Mouse (Mus musculus): ENCODE measurements around the gene Abca17. TPM values are rescaled to one million over a fixed set of nuclear protein-coding genes. Genes with fewer than 3 reads are reported as not detected.
A peak's percentile ranks its signal among the peaks of the same experiment; 100 is the strongest.

The Abca17 gene
- polyA plus RNA-seq, 1 experiment from 2014 or later = not detected

GRCm38 (mm10) chr17:24260516-24260915 is 90.4 kb downstream of the Abca17 start:
- H3K4me1 ChIP-seq = no peaks in the 10 kb centered on the region
- no peak overlapping the region for H3K4me3 ChIP-seq
- ATAC-seq (ENCODE audit: insufficient number of reproducible peaks, low FRiP score, low TSS enrichment, low read depth) = no peak
- 27% methylated on average over 4 of the region's 4 CpGs for WGBS
- H3K4me2 ChIP-seq = no peak overlapping the region
- H3K36me3 ChIP-seq = no peaks in the 10 kb centered on the region
- H3K27me3 ChIP-seq = no peaks in the 10 kb centered on the region
- H3K27ac ChIP-seq = no peak overlapping the region
- no peak overlapping the region for H3K9ac ChIP-seq
- no peaks in the 10 kb centered on the region for H3K9me3 ChIP-seq

- H3K4me3 ChIP-seq = no peak overlapping the region
- no peak overlapping the region for H3K27ac ChIP-seq
- H3K9me3 ChIP-seq = no peaks in the 10 kb centered on the region
- no peak overlapping the region for H3K9ac ChIP-seq
- 52% methylated on average over 5 of the region's 5 CpGs for WGBS
- ATAC-seq (ENCODE audit: insufficient number of reproducible peaks, low FRiP score, low TSS enrichment, low read depth) = no peak
- no peak overlapping the region for H3K4me2 ChIP-seq
- H3K27me3 ChIP-seq = no peaks in the 10 kb centered on the region
- no peaks in the 10 kb centered on the region for H3K36me3 ChIP-seq
- no peaks in the 10 kb centered on the region for H3K4me1 ChIP-seq
Measured at GRCm38 (mm10) chr17:24259702-24260101, 91.2 kb downstream of the Abca17 start.

GRCm38 (mm10) chr17:24258981-24259380 is 91.9 kb downstream of the Abca17 start:
- H3K4me2 ChIP-seq = no peak overlapping the region
- no peak overlapping the region for H3K27ac ChIP-seq
- H3K36me3 ChIP-seq = no peaks in the 10 kb centered on the region
- H3K4me1 ChIP-seq = no peaks in the 10 kb centered on the region
- no peak overlapping the region for H3K4me3 ChIP-seq
- no peaks in the 10 kb centered on the region for H3K9me3 ChIP-seq
- H3K9ac ChIP-seq = no peak overlapping the region
- H3K27me3 ChIP-seq = no peaks in the 10 kb centered on the region
- WGBS = 61% methylated on average over 4 of the region's 4 CpGs
- ATAC-seq (ENCODE audit: insufficient number of reproducible peaks, low FRiP score, low TSS enrichment, low read depth) = no peak

- Histone ChIP-seq H3K36me3 (peaks cover 16% of the 10 kb centered on the region), H3K9ac (no peak overlapping the region), H3K4me3 (no peak overlapping the region), H3K9me3 (no peaks in the 10 kb centered on the region), H3K27me3 (no peaks in the 10 kb centered on the region), H3K27ac (0 out of 2 replicates have a peak overlapping the region, but pooled peaks have one; percentile 76), H3K4me1 (peaks cover 14% of the 10 kb centered on the region), H3K4me2 (no peak overlapping the region)
- no peak for ATAC-seq (ENCODE audit: insufficient number of reproducible peaks, low FRiP score, low TSS enrichment, low read depth)
- 93% methylated on average over 2 of the region's 2 CpGs for whole genome bisulfite sequencing
Measured at GRCm38 (mm10) chr17:24252329-24252728, 98.5 kb downstream of the Abca17 start.

GRCm38 (mm10) chr17:24251320-24252069 is 99.4 kb downstream of the Abca17 start, which contains the start of gene Ccnf:
Ccnf (minus strand) TSS chr17:24251484.
- ATAC-seq (ENCODE audit: insufficient number of reproducible peaks, low FRiP score, low TSS enrichment, low read depth) = peak; percentile 99

GRCm38 (mm10) chr17:24250988-24251319 is 99.9 kb downstream of the Abca17 start:
- peaks cover 27% of the 10 kb centered on the region for H3K36me3 ChIP-seq
- peak; percentile 41; the same call in 1 of the 2 replicates for ATAC-seq (ENCODE audit: insufficient number of reproducible peaks, low FRiP score, low TSS enrichment, low read depth)
- WGBS = under 1% methylated on average over 32 of the region's 32 CpGs
- peak overlapping the region; percentile 54 for H3K27ac ChIP-seq
- H3K9me3 ChIP-seq = no peaks in the 10 kb centered on the region
- H3K4me2 ChIP-seq = peak overlapping the region; percentile 70
- H3K4me1 ChIP-seq = peaks cover 14% of the 10 kb centered on the region
- peak overlapping the region; percentile 83 for H3K4me3 ChIP-seq
- peak overlapping the region; percentile 56 for H3K9ac ChIP-seq
- H3K27me3 ChIP-seq = no peaks in the 10 kb centered on the region

More at GRCm38 (mm10) chr17:24251320-24252069, 99.4 kb downstream of the Abca17 start, which contains the start of gene Ccnf:
- Histone ChIP-seq H3K9ac (peak within 1 kb of the TSS; percentile 56), H3K4me1 (peaks cover 14% of the 10 kb centered on the region), H3K36me3 (peaks cover 24% of the 10 kb centered on the region), H3K4me3 (peak within 1 kb of the TSS; percentile 83), H3K27me3 (no peaks in the 10 kb centered on the region), H3K4me2 (peak within 1 kb of the TSS; percentile 70), H3K9me3 (no peaks in the 10 kb centered on the region), H3K27ac (peak within 1 kb of the TSS; percentile 76)
- under 1% methylated on average over 48 of the region's 48 CpGs for WGBS

- ATAC-seq (ENCODE audit: insufficient number of reproducible peaks, low FRiP score, low TSS enrichment, low read depth) = no peak
- 97% methylated on average over 2 of the region's 2 CpGs for WGBS
- no peak overlapping the region for H3K4me2 ChIP-seq
Measured at GRCm38 (mm10) chr17:24248641-24249040, 102.2 kb downstream of the Abca17 start.

GRCm38 (mm10) chr17:24244061-24244460 is 106.8 kb downstream of the Abca17 start:
- ATAC-seq (ENCODE audit: insufficient number of reproducible peaks, low FRiP score, low TSS enrichment, low read depth) = no peak
- WGBS = 98% methylated on average over 8 of the region's 8 CpGs

More at GRCm38 (mm10) chr17:24248641-24249040, 102.2 kb downstream of the Abca17 start:
- Histone ChIP-seq H3K27ac (no peak overlapping the region), H3K36me3 (peaks cover 45% of the 10 kb centered on the region), H3K27me3 (no peaks in the 10 kb centered on the region), H3K4me1 (peaks cover 14% of the 10 kb centered on the region), H3K9ac (no peak overlapping the region), H3K9me3 (0 out of 2 replicates have a peak, but pooled peaks cover 6% of the 10 kb centered on the region), H3K4me3 (no peak overlapping the region)

GRCm38 (mm10) chr17:24243311-24243969 is 107.4 kb downstream of the Abca17 start:
- Histone ChIP-seq H3K4me1 (no peaks in the 10 kb centered on the region), H3K9ac (no peak overlapping the region), H3K27me3 (no peaks in the 10 kb centered on the region), H3K4me2 (no peak overlapping the region), H3K4me3 (no peak overlapping the region), H3K27ac (no peak overlapping the region), H3K9me3 (0 out of 2 replicates have a peak, but pooled peaks cover 6% of the 10 kb centered on the region), H3K36me3 (peaks cover 87% of the 10 kb centered on the region)
- no peak for ATAC-seq (ENCODE audit: insufficient number of reproducible peaks, low FRiP score, low TSS enrichment, low read depth)
- WGBS = 90% methylated on average over 4 of the region's 4 CpGs

More at GRCm38 (mm10) chr17:24244061-24244460, 106.8 kb downstream of the Abca17 start:
- no peak overlapping the region for H3K4me3 ChIP-seq
- no peaks in the 10 kb centered on the region for H3K4me1 ChIP-seq
- H3K9me3 ChIP-seq = 0 out of 2 replicates have a peak, but pooled peaks cover 6% of the 10 kb centered on the region
- no peak overlapping the region for H3K27ac ChIP-seq
- no peak overlapping the region for H3K9ac ChIP-seq
- no peaks in the 10 kb centered on the region for H3K27me3 ChIP-seq
- no peak overlapping the region for H3K4me2 ChIP-seq
- H3K36me3 ChIP-seq = peaks cover 87% of the 10 kb centered on the region

- Histone ChIP-seq H3K36me3 (peaks cover 98% of the 10 kb centered on the region), H3K4me3 (no peak overlapping the region), H3K27ac (no peak overlapping the region), H3K4me1 (no peaks in the 10 kb centered on the region), H3K9ac (no peak overlapping the region), H3K4me2 (no peak overlapping the region), H3K9me3 (no peaks in the 10 kb centered on the region), H3K27me3 (no peaks in the 10 kb centered on the region)
- ATAC-seq (ENCODE audit: insufficient number of reproducible peaks, low FRiP score, low TSS enrichment, low read depth) = no peak
- WGBS = 91% methylated on average over 7 of the region's 7 CpGs
Measured at GRCm38 (mm10) chr17:24236921-24237320, 113.9 kb downstream of the Abca17 start.

- H3K9ac ChIP-seq = no peak overlapping the region
- 97% methylated on average over 1 of the region's 1 CpGs for WGBS
- no peak overlapping the region for H3K4me3 ChIP-seq
- ATAC-seq (ENCODE audit: insufficient number of reproducible peaks, low FRiP score, low TSS enrichment, low read depth) = no peak
- H3K27ac ChIP-seq = no peak overlapping the region
- no peaks in the 10 kb centered on the region for H3K27me3 ChIP-seq
- H3K4me1 ChIP-seq = no peaks in the 10 kb centered on the region
- H3K36me3 ChIP-seq = peaks cover 98% of the 10 kb centered on the region
- no peak overlapping the region for H3K4me2 ChIP-seq
- no peaks in the 10 kb centered on the region for H3K9me3 ChIP-seq
Measured at GRCm38 (mm10) chr17:24236479-24236878, 114.4 kb downstream of the Abca17 start.

- Histone ChIP-seq H3K4me3 (no peak overlapping the region), H3K9ac (no peak overlapping the region), H3K27ac (no peak overlapping the region), H3K27me3 (no peaks in the 10 kb centered on the region), H3K36me3 (peaks cover 90% of the 10 kb centered on the region), H3K9me3 (no peaks in the 10 kb centered on the region), H3K4me2 (no peak overlapping the region), H3K4me1 (no peaks in the 10 kb centered on the region)
- ATAC-seq (ENCODE audit: insufficient number of reproducible peaks, low FRiP score, low TSS enrichment, low read depth) = no peak
- WGBS = 80% methylated on average over 7 of the region's 7 CpGs
Measured at GRCm38 (mm10) chr17:24227941-24228340, 122.9 kb downstream of the Abca17 start.

Measured in limb, embryonic 15.5 days (tissue).